Mouse (Mus musculus) bone marrow macrophage, adult 2 months (primary cell): Measurements from ENCODE around the gene Acap1.

Source experiments
- CTCF ChIP-seq: IDR thresholded peaks from 2 replicates; pipeline ENCODE4 v1.5.1; 2012; ENCODE audit warnings: low read depth, mild to moderate bottlenecking, low read length, moderate library complexity
- POLR2A ChIP-seq: IDR thresholded peaks from 2 replicates; pipeline ENCODE4 v1.6.1; 2012; ENCODE audit warnings: mild to moderate bottlenecking, low read depth, low read length, borderline replicate concordance

- TF ChIP-seq CTCF (no peak), POLR2A (no peak)
These were observed 37.7 kb upstream of the Acap1 start for GRCm38 (mm10) chr11:69933066-69933465.
